Mouse (Mus musculus) layer of hippocampus, postnatal 25 days (tissue): ENCODE results near the gene Zscan4e. TPM values are rescaled to one million over a fixed set of nuclear protein-coding genes. Genes with fewer than 3 reads are reported as not detected.
"Not testable (repeated sequence)": the region's sequence is repeated elsewhere in the genome, so short reads cannot be mapped to it uniquely, and the experiment has no call there.

Experiments
- DNase-seq, 2 experiments: peaks; one replicate each; pipeline ENCODE4 v3.0.0; 2022; ENCODE audit warnings: mixed read lengths in 2 of 2, low spot score in 1 of 2; ENCODE audit errors: extremely low spot score in 1 of 2
- microRNA-seq, 2 experiments: library from miRNA; unstranded; fragments of <30 nt; microRNA quantifications; one replicate each; pipeline ENCODE4 v1.2.0; 2021
- total RNA-seq, 2 experiments: library from RNA; stranded (reverse); gene quantifications; 2 replicates each; pipeline ENCODE4 v1.2.3; 2021

Zscan4e gene
- not detected for total RNA-seq

DNA sequence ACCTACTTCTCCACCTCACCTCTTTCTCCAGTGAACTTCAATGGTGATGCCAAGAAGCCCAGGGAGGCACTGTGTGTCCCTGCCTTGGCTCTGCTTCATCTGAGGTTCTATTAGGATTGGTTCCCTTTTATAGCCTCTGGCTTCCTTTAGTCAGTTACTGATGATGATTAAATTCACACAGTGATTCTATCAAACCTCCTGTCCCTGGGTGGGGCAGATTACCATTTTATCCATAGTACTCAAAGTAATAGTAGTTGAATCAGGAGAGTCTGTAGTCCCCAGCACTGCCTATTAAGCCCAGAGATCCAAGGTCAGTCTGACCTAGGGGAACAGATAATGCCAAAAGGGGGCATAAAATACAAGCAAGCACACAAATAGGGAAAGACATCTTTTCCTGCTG, at the start of gene Zscan4e:
Gene Zscan4e, minus strand, starts transcription at position 101 of the 400 bp plus-strand sequence.
- not testable (repeated sequence) for DNase-seq

Small RNA genes lying within 50 kb of the gene (microRNA-seq; reads per million reads assigned to microRNA genes)
- gene Gm23087 (0 reads per million in 2 experiments), gene Gm26248 (0 reads per million in 2 experiments)

Other genes with a start within 250 kb of the Zscan4e start
- gene Zscan4-ps1, start 241.0 kb downstream of the Zscan4e start, total RNA-seq = not detected
- not detected for gene Zscan4d, start 144.5 kb downstream of the Zscan4e start, total RNA-seq
- not detected for gene Zscan4f, start 87.2 kb upstream of the Zscan4e start, total RNA-seq
- not detected for gene Zscan4-ps2, start 203.6 kb upstream of the Zscan4e start, total RNA-seq